Comparison of ENCODE assay signal across 9 mouse cellular contexts in genomic region chr2:102990301-102990702, GRCm38 (mm10).
A peak's percentile ranks its signal among the peaks of the same experiment; 100 is the strongest.
DNase-seq lines count a peak whose midpoint lies in the region; ATAC-seq lines count a peak whose summit lies in the region.
"Had no signal": no experiment of that assay in that cellular context is flagged by ENCODE, and none has a peak within 500 bp of the region (broad histone marks: within the 10 kb centered on the region; RNA-seq: fewer than 3 reads in every experiment).

No protein-coding gene starts in this region.

- H3K9ac ChIP-seq in forebrain, embryonic 12.5 days, result no peak overlapping the region

- H3K36me3 ChIP-seq in forebrain, embryonic 12.5 days (replicated peaks), result no peaks in the 10 kb centered on the region

- no peaks in the 10 kb centered on the region for H3K27me3 ChIP-seq in forebrain, embryonic 12.5 days

- peak; percentile 29 for ATAC-seq in megakaryocyte progenitor cell, adult 5-6 weeks (replicated peaks; ENCODE audit: poor library complexity)
- ATAC-seq in forebrain, embryonic 12.5 days (ENCODE audit: low FRiP score), result no peak
- ATAC-seq: forebrain, embryonic 16.5 days had no signal

- H3K9me3 ChIP-seq in forebrain, embryonic 12.5 days, result no peaks in the 10 kb centered on the region

- 82% methylated on average over 2 of the region's 2 CpGs for WGBS in forebrain, embryonic 12.5 days

- H3K4me2 ChIP-seq in forebrain, embryonic 12.5 days, result no peak overlapping the region

- H3K27ac ChIP-seq in forebrain, embryonic 12.5 days, result no peak overlapping the region

- H3K4me1 ChIP-seq in forebrain, embryonic 12.5 days, result no peaks in the 10 kb centered on the region

- H3K4me3 ChIP-seq in forebrain, embryonic 12.5 days (replicated peaks), result no peak overlapping the region

- peak; percentile 27 for DNase-seq in kidney, postnatal 10 days
- DNase-seq in kidney, adult 11 months, result no peak
- peak; percentile 41 to 51 for DNase-seq in B cell, adult 2 months
- DNase-seq in NIH3T3 (ENCODE audit: low read depth), result peak; percentile 33
- DNase-seq in embryo, embryonic 9.5 days (ENCODE audit: extremely low spot score), result no peak
- DNase-seq: cerebellum, adult 8-10 months had no signal

Comparison
In these comparisons a context has a peak if more than half of its experiments do, and no peak if none do; other contexts are left out.
1. DNase-seq: peak in kidney, postnatal 10 days (single experiment), B cell, adult 2 months (2 of 2) and NIH3T3 (single experiment); none in kidney, adult 11 months (single experiment) and embryo, embryonic 9.5 days (single experiment).